Mouse (Mus musculus) cerebellum, postnatal 36 days (tissue): ENCODE measurements at regions not wholly inside any gene's neighbourhood (a gene's known extent, or its start where the extent isn't known, plus 50 kb on each side); places are given as distances from the start of the nearest gene placed in this dataset.

ENCODE experiments used
- DNase-seq, 2 experiments: peaks; one replicate each; pipeline ENCODE4 v3.0.0; 2021 to 2022; ENCODE audit warnings: mixed read lengths in 2 of 2

DNA sequence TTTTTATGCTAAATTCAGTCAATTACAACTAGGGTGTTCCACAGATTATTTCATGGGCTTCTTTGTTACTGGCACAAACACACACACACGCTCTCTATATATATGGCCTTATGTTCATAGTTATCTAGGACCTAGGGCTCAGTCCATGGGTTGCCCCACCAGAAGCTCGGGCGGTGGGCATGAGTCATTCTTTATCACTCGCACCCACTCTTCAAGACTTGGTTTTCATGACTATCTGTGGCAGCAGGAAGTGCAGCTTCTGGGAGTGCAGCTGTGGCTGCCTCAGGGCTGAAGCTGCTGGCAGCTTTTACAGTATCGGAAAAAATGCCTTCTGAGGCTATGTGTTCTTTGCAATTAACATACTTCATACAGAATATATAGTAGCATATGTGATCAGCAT lies 198.7 kb downstream of the Ipo11 start:
- no peak for DNase-seq

DNA sequence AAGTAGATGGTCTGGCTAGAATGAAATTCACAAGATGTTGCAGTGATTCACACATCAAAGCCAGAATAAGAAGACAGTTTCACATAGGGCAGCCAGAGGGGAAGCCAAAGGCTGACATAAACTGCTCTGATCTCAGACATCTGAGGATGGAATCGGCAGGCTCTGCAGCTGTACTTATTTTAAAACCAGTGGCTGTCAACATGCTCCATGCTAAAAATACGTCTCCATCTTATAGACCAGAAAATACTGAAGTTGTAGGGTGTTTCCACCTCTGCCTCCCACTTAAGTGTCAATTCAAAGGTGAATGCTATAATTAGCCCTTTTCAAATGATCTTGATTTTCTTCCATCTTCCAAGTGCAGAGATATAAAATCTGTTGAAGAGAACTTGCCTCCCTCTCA lies 202.4 kb downstream of the Ipo11 start:
- DNase-seq = no peak

DNA sequence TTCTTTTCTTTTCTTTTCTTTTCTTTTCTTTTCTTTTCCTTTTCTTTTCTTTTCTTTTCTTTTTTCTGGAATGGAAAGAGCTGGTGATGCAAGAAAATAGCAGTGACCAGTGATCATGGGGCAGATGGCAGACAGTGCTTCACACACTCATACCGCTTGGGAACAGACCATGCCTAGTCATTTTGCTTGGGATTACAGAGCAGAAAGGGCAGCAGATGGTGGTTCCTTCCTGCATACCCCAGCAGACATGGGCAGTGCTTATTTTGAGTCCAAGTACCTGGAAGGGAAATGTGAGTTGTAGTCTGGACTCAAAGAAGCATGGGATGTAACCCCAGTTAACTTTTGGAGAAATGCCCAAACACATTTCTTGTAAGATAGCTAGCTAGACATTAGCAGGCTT lies 203.9 kb downstream of the Ipo11 start:
- DNase-seq = peak in 1 of 2 experiments; percentile 5

DNA sequence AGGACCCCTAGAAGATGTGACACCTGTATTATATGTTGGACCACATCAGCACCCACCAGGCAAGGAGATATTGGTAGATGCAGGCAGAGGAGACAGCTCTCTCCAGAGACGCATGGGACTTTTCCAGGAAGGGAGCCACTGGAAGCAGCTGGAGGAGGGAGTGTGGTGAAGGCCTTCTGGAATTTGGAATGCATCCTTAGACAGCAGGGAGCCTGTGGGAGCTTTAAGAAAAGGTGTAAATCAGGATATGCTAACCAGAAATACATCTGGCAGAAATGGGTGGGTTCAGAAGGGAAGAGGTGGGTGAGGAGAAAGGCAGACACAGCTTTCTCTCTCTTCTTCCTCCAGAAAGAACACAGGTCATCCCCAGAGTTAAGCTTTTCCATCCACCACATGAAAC lies 213.4 kb downstream of the Ipo11 start:
- DNase-seq = no peak

DNA sequence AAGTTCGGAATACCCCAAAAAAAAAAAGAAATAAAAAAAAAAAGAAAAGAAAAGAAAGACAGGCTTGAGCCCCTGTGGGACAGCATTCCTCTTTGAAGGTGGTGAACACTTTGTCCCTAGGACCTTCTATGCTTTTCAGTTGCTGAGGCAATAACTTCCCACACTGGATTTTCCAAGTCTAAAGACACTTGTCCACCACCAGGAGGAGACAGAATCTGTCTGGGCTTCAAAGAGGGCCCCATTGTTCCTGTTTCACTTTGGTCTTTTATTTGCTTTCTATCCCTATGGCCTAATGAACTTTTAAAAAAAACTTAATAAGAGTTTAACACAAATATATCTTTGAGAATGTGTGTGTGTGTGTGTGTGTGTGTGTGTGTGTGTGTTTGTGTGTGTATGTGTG lies 215.6 kb downstream of the Ipo11 start:
- DNase-seq = no peak

DNA sequence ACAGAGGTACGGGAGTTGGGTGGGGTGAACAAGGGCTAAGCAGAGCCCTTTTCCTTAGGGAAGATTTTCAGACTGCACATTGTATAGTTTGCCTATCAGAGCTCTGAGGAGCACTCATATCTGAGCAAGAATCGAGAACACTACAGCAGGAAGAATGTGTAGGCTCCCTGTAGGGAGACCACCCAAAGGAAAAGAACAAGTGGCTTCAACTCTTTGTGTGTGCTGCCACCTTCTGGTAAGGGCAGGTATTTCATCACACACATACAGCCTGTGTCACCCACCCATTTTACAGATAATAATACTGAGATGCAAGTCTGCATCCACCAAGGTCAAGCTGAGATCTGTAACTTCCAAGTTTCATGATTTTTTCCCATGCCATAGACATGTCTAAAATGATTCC lies 221.0 kb downstream of the Ipo11 start:
- DNase-seq = peak in 1 of 2 experiments; percentile 5

DNA sequence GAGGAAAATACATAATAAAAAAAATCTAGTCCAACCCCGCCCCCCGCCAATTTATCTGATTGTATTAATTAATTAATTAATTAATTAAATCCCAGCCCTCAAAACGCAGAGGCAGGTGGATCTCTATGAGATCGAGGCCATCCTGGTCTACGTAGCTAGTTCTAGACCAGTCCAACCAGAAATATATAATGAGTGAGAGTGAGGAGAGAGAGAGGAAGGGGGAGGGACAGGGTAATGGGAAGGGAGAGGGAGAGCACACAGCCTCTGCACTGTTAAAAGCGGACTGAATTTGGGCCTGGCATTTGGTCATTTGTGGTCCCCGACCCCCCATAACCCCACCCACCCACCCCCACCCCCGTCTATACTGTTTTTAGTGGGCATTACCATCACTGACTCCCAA lies 221.5 kb downstream of the Ipo11 start:
- no peak for DNase-seq

DNA sequence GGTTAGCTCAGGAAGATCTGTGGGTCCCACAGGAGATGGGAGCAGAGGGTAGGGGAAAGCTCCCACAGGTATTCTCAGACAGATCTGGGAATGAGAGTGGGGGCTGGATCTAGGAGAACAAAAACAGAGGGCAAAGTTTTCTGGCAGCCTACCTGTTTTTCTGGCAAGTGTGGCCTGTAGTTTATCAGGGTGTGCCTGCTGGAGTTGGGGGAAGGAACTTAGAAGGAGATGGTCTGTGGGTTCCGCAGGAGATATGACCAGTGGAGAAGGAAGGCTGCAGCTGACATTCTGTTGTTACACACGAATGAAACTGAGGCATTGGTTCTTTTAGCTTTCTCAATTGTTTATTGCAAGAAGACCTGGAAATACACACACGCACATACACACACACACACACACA lies 226.2 kb downstream of the Ipo11 start:
- DNase-seq = no peak

DNA sequence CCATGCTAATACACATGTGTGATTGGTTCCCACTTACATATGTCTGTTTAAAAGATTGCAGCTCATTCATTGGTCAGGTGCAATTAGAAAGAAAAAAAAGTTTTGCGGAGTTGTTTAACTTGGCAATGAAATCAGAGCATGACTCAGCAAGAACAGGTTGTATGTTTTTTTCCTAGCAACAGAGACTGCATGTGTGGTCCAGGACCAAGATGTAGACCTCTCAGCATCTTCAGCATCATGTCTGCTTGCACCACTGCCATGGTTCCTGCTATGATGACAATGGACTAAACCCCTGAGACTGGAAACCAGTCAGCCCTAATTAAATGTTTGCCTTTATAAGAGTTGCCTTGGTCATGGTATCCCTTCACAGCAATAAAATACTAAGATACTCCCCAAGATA lies 236.4 kb downstream of the Ipo11 start:
- DNase-seq = no peak

DNA sequence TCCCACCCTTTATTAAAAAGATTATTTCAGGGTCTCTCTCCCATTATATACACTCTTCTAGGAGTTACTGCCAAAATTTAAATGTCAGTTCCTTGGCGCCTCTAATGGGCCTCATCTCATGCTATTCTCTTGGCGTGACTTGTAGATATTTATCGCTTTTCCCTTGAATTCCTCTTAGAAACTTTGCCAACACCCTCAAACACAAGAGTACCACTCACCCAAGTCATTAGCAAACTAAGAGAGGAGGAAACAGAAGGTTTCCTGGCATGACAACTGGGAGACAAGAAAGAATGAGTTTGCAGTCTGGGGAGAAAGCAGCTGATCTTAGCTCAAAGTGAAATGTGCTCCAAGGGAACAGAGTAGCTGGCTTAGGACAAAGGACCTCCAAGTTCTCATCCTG lies 236.8 kb downstream of the Ipo11 start:
- no peak for DNase-seq

DNA sequence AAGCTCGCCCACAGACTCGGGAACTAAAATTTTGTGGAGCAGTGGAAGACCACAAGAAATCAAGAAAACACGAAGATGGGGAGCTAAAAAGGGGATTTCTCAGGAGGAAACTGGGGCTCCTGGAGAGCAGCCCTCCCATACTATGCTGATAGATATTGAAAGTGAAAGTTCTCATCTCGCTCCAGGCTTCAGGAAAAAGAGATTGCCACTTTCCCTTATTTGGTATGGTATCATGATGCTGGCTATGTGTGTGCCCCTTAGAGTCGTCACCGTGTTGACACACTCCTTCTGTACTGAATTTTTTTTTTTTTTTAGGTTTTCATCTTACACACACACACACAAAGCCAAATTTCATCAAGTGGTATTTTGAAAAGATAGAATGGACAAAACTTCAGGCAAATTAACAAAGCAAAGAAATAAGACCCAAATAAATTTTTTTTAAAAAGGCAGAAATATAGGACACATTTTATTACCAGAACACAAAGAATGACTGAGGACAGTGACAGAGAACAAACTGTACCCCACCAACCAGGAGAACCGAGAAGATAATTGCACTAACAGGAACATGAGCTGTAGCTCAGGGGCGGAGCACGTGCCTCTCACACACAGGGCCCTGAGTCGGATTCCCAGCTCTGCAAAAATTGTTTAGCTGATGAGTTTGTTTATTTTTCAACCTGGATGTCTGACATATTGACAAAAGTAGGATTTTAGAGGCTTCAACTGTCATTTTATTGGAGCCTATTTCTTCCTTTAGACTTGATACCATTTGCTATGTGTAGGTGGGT lies 244.8 kb downstream of the Ipo11 start:
- no peak for DNase-seq

DNA sequence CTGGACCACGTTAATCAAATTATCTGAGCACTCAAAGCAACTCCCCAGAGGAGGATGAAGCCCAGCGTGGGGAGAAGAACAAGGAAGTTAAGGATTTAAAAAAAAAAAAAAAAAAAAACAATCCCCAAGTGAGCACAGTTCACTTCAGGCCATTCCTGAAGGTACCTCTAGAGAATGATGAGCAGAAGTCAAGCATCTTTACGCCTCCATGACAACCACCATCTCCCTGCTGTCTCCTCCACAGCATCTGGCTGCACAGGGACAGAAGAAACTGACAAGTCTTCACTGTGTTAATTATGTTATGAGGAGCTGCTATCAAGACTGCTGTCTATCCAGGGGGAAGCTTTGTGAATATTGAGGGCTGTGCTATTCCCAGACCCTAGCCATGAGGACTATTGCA lies 246.6 kb downstream of the Ipo11 start:
- no peak for DNase-seq

DNA sequence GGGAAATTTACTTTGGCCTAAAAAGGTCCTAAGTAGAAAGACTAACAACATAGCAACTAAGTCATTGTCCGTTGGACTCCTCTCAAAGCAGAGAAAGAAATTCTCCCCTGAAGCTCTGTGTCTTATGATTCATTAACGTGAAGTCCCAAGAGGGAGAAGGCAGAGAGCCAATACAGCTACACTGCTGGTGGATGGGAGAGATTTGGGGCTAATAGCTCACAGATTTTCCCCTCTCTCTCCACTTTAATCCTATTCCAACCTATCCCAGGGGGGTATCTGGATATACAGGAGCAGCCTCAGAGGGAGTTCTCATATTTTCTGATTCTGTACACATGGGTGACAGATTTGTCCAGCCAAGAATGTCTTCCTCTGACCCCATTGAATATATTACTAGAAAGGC lies 247.1 kb downstream of the Ipo11 start:
- DNase-seq = no peak

DNA sequence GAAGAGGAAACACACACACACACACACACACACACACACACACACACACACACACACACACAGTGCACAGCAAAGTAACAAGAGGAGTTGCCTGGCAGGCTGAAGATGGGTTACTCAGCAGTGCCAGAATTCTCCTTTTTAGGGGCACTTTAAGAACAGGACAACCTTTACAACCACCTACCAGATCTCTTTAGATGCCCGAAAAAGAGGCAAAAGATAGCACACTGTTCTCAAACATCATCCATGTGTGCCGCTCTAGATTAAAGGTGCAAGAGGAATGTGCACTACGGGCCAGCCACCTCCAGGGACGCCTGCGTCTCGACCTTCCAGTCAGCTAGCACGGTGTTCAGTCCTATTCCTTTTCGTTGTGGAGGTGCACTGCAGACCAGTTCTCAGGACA lies 247.7 kb downstream of the Ipo11 start:
- DNase-seq = no peak

DNA sequence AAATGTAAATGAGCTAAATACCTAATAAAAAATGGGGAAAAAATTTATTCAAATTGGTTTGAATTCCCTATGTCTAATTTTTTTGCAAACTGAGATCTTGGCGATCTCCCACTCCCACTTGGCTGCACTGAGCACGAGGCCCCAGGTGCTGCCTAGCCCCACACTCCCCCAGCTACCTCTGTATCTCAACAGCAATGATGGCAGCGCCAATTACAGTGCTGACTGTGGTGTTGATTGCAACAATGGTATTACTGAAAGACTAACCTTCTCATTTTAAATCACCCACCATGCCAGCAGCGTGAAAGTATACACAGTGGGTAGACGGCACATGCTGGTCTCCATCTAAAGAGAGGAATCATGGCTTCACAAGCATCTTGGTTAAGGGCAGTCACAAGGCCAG lies 267.1 kb downstream of the Ipo11 start:
- no peak for DNase-seq

DNA sequence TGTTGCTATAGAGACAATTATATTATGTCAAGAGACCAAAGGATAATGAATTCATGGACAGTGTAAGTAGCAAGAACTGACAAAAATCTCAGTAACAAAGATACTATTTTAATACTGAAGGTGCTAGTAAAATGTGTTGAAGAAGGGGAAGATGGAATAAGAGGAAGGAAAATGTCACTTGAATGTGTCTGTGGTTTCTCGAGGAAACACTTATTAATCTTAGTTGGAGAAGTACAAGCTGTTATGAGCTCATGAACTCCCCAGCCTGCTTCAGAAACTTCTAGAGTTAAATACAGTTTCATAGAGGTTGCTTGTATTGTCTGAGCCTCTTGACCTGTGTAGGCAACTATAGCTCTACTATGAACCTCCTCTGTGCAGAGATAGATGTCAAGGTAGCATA lies 274.6 kb downstream of the Ipo11 start:
- no peak for DNase-seq

DNA sequence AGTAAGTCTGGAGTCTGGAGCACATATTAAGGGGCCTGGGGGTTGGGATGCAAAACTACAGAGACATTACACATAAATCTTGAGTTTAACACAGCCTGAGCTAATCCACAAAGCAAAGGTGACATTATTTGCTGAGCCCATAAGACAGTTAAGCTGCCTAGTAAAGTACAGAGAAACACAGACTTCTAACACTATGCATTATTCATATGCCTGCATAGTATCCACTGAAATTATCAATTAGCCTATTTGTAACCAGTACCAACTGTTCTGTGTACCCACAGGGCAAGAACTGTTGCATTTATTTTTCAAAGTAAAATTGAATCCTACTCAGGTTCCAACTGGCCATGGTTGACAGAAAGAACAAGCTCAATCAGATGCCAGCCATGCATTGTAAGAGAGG lies 287.4 kb downstream of the Ipo11 start:
- DNase-seq = no peak

DNA sequence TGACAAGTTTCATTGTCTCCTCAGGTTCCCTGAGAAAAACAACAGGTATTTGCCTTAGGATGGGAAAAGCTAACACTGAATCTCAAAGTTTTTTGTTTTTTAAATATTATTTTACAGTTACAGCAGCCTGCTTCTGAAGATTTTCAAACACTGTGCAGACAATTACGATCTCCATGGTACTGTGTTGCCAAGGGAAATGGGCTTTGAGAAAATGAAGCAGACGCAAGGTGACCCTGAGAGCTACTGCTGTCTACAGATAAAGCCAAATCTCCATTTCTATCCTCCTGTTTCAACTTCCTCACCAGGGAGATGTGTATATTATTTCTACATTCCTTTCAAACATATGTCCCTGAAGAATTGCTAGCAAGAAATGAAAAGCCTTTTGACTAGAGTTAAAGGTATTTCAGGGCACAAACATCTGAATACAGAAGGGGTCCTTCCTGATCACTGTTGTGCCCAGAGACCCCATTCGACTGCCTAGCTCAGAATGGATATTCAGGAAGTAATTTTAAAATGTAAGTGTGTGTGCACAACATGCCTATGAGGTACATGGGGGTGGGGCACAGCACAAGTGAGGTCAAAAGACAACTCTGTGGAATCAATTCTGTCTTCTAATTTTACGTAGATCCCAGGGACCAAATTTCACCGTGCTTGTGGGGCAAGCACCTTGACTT lies 293.3 kb downstream of the Ipo11 start:
- DNase-seq = no peak

DNA sequence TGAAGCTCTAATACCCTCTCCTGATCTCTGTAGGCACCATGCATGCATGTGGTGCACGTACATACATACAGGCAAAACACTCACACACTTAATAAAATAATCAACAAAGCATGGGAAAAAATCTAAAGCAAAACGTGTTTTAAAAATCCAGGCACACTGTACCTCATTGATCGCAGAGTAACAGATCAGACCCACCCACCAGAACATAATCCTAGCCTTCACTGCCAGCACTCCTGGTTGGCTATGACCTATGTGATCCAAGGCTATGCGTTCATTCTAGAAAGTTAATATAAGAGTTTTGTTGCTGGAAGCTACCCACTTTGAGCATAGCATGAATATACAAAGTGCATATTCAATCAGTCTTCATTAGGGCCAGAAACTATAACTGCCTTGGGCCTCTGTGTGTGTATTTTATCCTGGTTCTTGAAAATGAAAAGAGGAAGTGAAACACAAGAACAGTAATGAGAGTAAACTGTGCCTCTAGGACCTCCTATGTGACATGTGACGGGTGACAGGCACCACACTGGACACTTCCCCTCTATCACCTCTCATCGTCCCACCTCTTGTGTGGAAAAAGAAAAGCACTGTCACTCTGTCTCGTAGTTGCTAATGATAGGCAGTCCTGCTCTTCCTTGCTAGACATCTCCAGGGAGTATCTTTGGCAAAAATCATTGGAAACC lies 297.9 kb downstream of the Ipo11 start:
- no peak for DNase-seq

DNA sequence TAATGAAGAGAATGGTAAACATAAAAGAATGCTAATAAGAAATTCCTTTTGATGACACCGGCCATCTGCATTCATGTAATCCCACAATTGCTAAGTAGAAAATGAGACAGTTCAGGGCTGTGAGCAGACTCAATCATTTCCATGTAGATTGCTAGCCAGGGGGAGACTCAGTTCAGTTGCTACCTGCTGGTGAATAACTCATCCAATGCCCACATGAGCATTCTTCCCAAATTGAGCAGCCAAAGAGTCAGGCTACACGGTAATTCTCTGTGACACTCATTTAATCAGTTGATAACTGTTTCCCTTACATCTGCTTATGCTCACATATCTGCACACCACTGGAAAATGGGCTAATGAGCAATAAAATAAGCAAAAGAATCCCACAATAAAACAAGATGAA lies 345.0 kb downstream of the Ipo11 start:
- DNase-seq = no peak

DNA sequence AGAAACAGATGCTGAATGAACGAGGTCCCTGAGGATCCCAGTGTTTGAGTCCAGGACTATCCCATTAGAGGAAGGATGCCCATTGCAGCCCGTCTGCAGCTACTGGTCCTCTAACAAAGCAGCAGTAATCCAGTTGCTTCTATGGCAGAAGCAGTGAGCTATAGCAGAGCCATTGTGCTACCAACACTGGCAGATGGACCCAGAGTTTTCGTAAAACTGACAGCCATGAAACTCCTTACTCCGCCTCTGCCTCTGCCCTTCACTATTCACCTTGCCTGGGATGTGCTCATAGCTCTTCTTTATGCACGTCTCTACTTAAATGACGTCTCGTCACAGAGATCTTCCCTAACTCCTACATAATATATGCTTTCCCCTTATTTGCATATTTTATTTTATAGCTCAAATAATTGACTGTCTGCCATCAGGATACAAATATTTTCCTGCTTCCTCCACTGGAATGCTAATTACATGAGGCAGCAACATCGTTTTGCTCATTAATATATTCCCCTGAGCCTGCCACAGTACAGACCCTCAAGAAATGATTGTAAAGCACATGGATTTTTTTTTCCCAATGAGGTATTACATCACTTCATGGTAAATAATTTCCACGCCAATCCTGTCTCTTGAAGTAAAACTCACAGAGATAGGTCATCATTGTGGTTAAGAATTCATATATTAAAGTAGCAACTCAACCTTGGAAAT lies 368.9 kb downstream of the Ipo11 start:
- no peak for DNase-seq

DNA sequence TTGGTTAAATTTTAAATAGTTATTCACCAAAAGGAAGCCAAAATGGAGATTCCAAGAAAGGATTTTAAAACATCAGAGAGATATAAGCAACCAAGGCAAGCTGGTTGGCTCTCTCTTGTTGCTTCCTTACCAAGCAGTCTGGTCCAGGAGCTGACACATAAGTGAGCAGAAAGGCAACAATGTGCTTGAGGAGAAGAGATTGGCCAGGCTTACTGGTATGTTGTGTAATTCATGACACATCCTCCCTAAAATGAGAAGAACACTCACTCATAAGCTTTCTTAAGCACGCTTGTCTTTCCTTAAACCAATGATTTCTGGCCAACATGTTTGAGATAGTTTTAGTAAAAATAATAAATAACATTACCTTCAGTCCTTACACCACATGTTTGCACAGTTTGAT lies 374.2 kb downstream of the Ipo11 start:
- no peak for DNase-seq

DNA sequence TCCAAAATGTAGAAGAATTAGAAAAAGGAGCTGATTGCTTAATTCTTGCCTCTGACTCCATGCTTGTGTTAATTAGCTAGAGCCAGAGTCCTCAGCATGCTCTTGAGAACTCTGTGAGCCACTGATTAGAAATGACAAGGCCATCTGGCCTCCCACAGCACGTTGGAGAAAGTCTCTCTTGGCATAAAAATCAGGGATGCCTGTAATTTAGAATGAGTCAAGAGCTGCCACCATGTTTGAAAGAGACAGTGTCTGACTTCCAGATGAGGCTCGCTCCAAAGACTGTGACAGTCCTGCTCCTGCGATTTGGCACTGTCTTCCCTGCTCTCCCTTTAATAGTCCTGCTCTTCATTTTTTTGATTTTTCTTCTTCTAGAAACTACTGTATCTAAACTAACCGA lies 374.6 kb downstream of the Ipo11 start:
- DNase-seq = peak; percentile 32 to 40
